Mouse (Mus musculus): ENCODE data around the gene Krtap8-1.
A peak's percentile ranks its signal among the peaks of the same experiment; 100 is the strongest.

Gene Krtap8-1

DNA sequence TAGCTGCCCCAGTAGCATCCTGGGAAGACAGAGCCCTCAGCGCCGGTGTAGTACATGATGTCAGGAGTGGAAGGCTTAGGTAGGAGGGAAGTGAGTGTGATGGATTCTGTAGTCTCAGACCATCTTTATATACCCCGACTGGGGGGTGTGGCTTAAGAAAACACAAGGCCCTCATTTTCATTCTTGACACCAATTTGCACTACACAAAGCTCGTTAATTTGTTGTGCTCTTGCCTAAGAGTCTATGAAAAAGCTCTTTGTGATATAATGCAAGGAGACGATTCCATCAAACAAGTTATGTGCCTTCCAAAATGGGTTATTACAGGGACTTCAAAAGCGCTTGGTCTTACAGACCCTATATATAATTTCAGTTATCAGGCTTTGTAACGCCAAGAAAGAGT, at the start of gene Krtap8-1:
Gene Krtap8-1 (minus strand): TSS at position 101 of the 400 bp plus-strand sequence.
- no peak for DNase-seq

DNA sequence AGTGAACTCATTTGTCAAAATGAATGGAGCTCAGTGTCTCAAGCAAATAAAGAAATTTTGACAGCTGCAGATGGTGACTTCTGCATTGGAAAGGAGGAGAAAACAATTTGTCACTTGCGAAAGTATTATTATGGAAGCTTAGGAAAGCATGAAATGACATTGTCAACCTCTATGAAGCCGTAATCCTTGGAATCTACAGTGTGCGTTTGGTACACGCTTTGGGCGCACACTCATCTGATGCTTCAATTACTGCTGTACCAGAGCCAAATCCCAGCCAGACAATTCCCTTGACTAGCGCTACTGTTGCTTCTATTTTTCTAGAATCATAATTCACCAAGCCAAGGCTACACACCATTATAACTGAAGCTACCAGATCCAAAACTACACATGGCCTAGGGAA, 49.6 kb upstream of the Krtap8-1 start:
- no peak for DNase-seq

DNA sequence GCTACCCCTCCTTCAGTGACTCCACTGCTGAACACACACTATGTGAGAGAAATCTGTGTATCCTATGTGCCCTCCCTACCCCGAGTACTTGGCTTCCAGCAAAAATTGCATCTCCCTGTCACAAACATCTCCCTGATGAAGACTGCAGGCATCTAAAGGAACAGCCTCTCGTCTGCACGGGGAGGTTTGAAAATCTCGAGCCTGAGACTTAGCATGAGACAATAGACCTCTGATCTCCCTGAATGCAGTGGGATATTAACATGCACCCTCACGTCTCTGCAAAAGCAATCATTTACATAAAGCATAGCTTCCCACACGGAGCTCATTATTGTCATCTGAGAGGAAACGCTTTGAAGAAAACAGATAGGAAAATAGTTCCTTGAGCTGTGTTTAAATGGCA, 42.8 kb upstream of the Krtap8-1 start:
- no peak for DNase-seq

DNA sequence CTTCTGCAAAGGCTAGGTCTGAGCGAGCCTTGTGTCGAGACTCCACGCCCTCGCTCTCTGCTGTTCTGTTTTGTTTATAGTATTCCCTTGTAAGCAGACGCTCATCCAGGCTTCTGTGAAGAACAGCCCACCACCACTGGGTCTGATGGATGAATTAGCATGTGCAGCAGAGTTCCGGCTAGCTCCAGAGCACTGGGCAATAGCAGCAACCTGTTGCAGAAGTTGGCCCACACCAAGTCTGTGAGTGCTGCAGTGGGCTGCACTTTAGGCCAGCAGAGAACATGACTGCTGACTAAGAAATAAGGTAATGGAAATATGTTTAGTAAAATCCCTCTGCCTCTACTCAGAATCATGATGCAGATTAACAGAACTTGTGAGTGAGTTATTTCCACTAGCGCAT, 42.1 kb upstream of the Krtap8-1 start:
- no peak for DNase-seq

DNA sequence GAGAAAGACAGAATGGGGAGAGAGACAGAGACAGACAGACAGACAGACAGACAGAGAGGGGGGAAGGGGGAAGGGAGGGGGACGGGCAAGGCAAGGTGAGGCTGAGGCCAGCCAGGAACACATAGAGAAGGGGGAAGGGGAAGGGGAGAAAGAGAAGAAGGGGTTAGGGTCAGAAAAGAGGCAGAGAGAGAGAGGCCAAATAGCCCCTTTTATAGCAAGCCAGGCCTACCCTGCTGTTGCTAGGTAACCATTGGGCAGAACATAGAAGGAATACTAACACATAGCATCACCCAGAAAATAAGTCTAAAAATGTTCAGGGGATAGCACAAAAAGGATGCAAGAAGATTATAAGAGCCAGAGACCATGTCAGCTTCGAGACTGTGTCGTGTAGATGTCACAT, 40.6 kb upstream of the Krtap8-1 start:
- DNase-seq: no peak

DNA sequence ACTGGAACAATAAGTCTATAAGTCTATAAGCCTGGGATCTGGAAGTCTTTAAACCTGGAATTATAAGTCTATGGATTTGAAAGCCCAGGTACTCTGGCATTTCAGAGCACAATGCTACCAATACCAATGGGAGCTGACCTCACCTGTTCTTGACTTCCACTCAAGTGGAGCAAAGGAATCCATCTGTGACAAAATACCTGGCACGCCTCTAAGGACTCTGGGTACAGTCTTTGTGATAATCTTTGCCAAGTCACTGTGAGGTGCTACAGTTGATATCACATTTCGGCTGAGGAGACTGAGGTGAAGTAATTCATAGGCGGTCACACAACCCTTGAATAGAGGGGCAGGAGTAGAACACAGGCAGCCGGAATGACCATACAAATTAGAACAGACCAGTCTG, 33.2 kb upstream of the Krtap8-1 start:
- DNase-seq: no peak

DNA sequence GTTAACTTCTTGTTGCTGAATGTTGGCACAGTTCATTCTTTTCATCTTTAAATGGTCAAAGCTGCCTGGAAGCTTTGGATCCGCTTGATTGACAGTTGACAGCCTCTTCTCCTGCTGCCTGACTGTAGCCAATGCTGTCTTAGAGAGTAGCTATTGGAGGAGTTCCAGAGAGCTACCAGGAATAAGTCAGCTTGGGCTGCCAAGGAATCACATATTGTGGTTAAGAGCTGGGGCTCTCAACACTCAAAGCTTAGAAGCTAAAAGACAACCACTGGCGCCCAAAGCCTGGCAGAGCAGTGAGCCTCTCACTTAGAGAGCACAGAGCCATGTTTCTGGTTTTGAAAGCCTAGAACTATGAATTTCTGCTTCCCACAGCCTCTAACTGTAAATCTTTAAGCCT, 32.8 kb upstream of the Krtap8-1 start:
- no peak for DNase-seq

DNA sequence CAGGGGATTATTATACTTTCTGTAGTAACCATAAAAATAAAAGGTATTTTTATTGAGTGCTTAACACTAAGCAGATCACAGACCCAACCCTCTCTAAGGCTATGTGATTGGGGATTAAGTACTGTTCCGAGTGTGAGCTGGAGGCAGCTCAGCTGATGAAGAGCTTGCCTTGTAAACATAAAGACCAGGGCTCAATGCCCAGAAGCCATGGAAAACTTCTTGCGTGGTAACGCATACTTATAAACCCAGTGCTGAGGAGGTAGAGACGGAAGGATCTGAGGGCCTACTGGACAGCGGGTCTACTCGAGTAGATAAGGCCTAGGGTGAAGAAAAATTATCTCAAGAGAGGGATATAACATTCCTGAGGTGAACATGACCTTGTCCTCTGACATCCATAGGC, 32.3 kb upstream of the Krtap8-1 start:
- no peak for DNase-seq

DNA sequence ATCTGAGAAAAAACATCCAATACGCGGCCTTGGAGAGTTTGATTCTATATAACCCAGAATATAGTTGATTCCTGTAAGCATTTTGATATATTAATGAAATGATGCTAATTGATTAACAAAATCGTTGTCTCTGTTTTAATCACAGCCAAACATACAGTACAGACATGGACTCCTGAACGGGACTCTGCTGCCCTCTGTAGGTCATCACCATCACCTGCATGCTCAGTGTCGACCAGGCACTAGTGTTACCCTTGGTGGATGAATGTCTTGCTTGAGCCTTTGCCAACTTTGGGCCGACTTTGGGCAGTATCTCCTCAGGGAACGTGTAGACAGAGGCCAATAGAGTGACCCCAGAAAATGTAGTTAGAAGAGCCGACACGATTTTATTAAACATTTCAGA, 29.9 kb upstream of the Krtap8-1 start:
- DNase-seq: peak; percentile 47

DNA sequence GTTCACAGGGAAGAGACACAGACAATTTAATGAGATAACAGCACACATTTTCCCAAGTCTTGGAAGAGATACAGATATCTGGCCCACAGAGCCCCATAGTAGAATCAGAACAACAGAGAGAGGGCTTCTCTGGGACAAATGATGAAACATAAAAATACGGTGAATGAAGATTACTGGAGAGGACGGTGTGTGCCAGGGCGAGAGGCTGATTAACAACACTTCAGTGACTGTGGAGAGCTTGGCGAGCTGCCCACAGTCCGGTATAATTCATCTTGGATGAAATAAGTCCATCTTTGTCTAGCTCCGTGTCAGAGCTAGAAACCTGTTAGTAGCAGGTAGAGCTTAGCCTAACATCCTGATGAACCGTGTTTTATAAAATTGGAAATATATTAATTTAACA, 25.7 kb upstream of the Krtap8-1 start:
- peak; percentile 25 to 26 for DNase-seq

DNA sequence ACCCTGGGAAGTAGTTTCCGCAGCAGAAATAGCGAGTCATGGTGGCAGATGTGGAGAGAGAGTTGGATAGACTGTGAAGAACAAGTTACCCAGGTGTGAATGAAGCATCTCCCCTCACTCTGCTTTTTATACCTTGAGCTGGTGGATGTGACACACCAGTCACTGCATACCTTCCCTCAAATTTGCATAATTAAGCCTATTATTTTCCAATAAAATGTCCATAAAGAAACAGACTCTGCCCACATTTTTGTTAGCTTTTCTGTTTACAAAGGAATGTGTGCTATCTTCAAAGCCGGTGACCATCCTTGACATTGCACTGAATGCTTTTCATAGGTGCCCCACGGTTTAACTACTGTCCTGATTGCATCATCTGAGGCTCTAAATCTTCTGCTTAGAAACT, 20.5 kb upstream of the Krtap8-1 start, which contains the start of gene Krtap7-1:
Gene Krtap7-1 (minus strand): TSS at position 101 of the 400 bp plus-strand sequence.
- no peak for DNase-seq

DNA sequence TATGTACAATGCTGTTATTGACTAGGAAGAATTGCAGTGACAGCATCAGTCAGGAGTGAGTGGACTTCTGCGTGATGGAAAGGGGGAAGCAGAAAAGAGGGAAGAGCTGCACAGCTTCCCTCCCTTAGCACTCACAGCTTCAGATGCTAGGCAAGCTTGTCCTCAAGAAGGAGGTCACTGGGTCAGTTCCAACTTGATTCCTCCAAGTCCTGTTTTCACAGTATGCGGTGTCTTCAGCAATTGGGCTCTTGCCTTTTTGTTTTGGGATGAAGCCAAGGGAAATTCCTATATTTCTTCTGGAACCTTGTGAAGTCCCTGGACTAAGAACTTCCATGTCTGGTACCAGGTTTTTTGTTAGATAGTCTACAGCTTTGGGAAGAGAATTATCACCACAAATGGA, 15.8 kb upstream of the Krtap8-1 start:
- DNase-seq: no peak

DNA sequence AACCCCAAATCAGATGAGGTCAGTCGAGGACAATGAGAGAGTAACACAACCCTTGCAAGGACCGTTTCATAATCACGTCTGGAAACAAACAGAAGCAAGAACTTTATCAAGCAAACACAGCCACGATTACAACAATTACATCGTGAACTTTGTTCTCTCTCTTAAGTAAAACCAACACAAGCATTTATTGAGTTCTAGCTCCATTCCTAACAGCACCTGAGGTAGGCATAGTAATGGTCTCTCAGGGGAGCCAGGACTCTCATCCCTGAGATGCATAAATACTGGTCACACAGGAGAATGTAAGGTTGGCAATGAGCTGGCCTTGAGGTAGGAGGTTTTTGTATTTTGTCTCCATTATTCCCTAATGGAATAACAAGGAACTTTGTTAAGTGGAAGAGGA, 14.1 kb upstream of the Krtap8-1 start:
- DNase-seq: no peak

DNA sequence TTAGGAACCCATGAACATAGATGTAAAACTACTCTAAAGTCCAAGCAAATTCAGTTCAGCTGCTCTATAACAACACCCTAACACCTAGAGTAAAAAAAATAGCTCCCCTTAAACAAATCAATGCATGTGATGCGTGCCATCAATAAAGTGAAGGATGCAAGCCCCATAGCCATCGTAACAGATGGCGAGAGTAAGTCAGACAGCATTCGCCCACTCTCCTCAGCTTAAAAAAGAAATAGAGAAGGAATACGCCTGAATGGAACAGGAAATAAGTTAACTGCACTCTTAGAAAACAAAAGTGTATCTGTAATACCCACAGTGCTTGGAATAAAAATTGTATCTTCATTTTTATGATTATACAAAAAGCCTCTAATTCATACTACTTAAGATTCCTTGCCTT, 9.2 kb upstream of the Krtap8-1 start:
- no peak for DNase-seq

DNA sequence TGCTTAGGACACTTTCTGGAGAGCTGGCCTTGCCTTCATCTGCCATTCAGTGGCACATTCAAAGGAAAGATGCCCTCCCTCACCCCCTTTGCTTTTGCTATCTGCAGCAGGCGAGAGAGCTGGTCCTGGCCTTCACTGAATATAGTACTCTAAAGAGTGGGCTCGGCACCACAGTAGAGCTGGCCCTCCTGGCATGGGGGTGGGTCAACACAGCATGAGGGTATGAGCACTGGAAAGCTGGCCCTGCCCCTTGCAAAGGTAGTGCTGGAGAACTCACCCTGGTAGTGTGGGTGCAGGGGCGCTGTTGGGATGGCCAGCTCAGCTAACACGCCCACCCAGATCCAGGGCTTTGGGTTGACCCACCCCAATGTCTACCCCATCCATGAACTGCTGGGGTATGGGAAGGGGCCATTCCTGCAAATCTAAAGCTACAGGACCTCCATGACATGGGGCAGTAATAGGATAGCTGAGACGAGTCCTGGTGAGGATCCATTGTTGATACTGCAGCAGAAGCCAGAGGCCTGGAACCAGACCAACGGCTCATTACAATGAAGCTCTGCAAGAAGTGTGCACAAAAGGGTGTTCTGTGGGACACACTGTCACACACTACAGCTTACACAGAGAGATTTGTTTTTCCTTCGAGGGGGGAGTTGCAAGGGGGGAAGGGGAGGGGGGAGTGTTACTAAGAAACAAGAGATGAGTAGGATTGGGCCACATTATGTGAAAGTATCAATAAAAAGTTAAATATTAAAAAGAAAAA, 7.8 kb upstream of the Krtap8-1 start:
- no peak for DNase-seq

DNA sequence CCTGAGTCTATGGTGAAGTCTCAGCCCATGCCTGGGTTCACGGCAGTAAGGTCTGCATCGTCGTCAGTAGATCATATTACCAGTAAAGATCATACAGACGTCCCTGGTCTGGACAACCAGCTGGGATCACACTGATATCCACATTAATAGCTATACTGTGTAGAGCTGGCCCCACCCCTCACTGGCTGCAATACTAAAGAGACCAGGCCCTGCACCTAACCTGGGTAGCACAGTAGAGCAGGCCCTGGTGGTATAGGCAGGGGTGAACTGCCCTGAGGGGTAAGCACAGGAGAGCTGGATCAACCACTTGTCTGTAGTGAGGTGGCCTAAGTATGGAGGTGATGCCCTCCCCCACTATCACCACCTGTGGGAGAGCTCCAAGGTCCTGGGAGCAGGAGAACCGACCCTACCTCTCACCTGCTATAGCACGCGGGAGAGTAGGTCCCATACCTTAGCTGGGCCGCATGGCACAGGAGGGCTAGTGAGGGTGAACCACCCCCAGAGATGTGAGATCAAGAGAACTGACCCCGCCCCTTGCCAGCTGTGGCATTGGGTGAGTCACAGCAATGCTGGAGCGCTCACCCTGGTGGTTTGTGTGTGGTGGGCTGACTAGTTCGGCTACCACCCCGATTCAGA, 10.0 kb downstream of the Krtap8-1 start:
- no peak for DNase-seq

DNA sequence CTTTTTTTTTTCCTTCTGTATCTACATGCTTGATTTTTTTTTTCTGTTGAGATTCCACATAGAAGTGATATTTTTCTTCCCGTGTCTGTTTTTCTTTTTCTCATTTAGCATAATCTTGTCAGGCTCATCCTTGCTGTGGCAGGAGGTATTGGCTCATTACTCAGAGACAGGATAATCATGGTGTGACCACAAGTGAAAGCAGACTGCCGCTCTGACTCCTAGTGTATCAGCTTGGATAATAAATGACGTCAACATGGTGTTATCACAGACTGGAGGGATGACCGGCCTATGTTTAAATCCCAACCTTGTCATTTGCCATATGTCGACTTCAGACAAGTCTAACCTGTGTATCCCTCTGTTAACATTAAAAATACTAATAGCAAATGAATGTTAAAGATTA, 26.6 kb downstream of the Krtap8-1 start:
- no peak for DNase-seq

All from cerebellum, postnatal 36 days (tissue).